Mouse (Mus musculus): ENCODE measurements at regions not wholly inside any gene's neighbourhood (a gene's known extent, or its start where the extent isn't known, plus 50 kb on each side); places are given as distances from the start of the nearest gene placed in this dataset.
A peak's percentile ranks its signal among the peaks of the same experiment; 100 is the strongest.

GRCm38 (mm10) chr3:66515773-66516406 lies 219.3 kb upstream of the Veph1 start:
- H3K4me1 ChIP-seq (ENCODE audit: control insufficient read depth, insufficient read depth) = no peaks in the 10 kb centered on the region
- H3K4me3 ChIP-seq (ENCODE audit: low read depth, low read length) = no peak overlapping the region
- H3K9me3 ChIP-seq (replicated peaks; ENCODE audit: control insufficient read depth, low read length) = no peaks in the 10 kb centered on the region
- no peak overlapping the region for H3K9ac ChIP-seq (replicated peaks; ENCODE audit: low read depth, low read length)
- H3K27me3 ChIP-seq (ENCODE audit: control insufficient read depth, insufficient read depth, low read length) = no peaks in the 10 kb centered on the region
- no peak overlapping the region for H3K4me2 ChIP-seq (ENCODE audit: low read depth, low read length)
- peak; percentile 61 for DNase-seq (ENCODE audit: low spot score)
- peak overlapping the region; percentile 60 for H3K27ac ChIP-seq (ENCODE audit: low read depth)
- WGBS = 28% methylated on average over 6 of the region's 6 CpGs
- peak; percentile 53 for ATAC-seq (ENCODE audit: insufficient read depth, low read depth)
- TF ChIP-seq EP300 (IDR thresholded peaks at IDR 0.05; ENCODE audit: low read depth) (no peak), CTCF (IDR thresholded peaks at IDR 0.05; ENCODE audit: low read depth) (no peak)
- no peaks in the 10 kb centered on the region for H3K36me3 ChIP-seq (replicated peaks; ENCODE audit: control insufficient read depth, insufficient read depth, low read length)

GRCm38 (mm10) chr3:66514587-66514986 lies 217.9 kb upstream of the Veph1 start:
- no peak for TF ChIP-seq EP300 (IDR thresholded peaks at IDR 0.05; ENCODE audit: low read depth)
- TF ChIP-seq CTCF (IDR thresholded peaks at IDR 0.05; ENCODE audit: low read depth) = no peak
- no peak overlapping the region for H3K9ac ChIP-seq (replicated peaks; ENCODE audit: low read depth, low read length)

GRCm38 (mm10) chr3:66512408-66512807 lies 215.8 kb upstream of the Veph1 start:
- Histone ChIP-seq H3K9ac (replicated peaks; ENCODE audit: low read depth, low read length) (no peak overlapping the region), H3K36me3 (replicated peaks; ENCODE audit: control insufficient read depth, insufficient read depth, low read length) (no peaks in the 10 kb centered on the region), H3K4me3 (ENCODE audit: low read depth, low read length) (no peak overlapping the region), H3K9me3 (replicated peaks; ENCODE audit: control insufficient read depth, low read length) (no peaks in the 10 kb centered on the region), H3K27me3 (ENCODE audit: control insufficient read depth, insufficient read depth, low read length) (no peaks in the 10 kb centered on the region), H3K4me2 (ENCODE audit: low read depth, low read length) (no peak overlapping the region), H3K4me1 (ENCODE audit: control insufficient read depth, insufficient read depth) (no peaks in the 10 kb centered on the region), H3K27ac (ENCODE audit: low read depth) (no peak overlapping the region)
- DNase-seq (ENCODE audit: low spot score) (no peak), ATAC-seq (ENCODE audit: insufficient read depth, low read depth) (no peak)
- TF ChIP-seq EP300 (IDR thresholded peaks at IDR 0.05; ENCODE audit: low read depth) (no peak), CTCF (IDR thresholded peaks at IDR 0.05; ENCODE audit: low read depth) (no peak)
- WGBS = 40% methylated on average over 1 of the region's 1 CpGs

More at GRCm38 (mm10) chr3:66514587-66514986, 217.9 kb upstream of the Veph1 start:
- H3K4me2 ChIP-seq (ENCODE audit: low read depth, low read length) = no peak overlapping the region
- no peak overlapping the region for H3K27ac ChIP-seq (ENCODE audit: low read depth)
- DNase-seq (ENCODE audit: low spot score) = no peak
- no peaks in the 10 kb centered on the region for H3K4me1 ChIP-seq (ENCODE audit: control insufficient read depth, insufficient read depth)
- H3K4me3 ChIP-seq (ENCODE audit: low read depth, low read length) = no peak overlapping the region
- ATAC-seq (ENCODE audit: insufficient read depth, low read depth) = no peak
- H3K36me3 ChIP-seq (replicated peaks; ENCODE audit: control insufficient read depth, insufficient read depth, low read length) = no peaks in the 10 kb centered on the region
- WGBS = 83% methylated on average over 8 of the region's 8 CpGs
- no peaks in the 10 kb centered on the region for H3K9me3 ChIP-seq (replicated peaks; ENCODE audit: control insufficient read depth, low read length)
- H3K27me3 ChIP-seq (ENCODE audit: control insufficient read depth, insufficient read depth, low read length) = no peaks in the 10 kb centered on the region

GRCm38 (mm10) chr3:66510455-66510854 lies 213.8 kb upstream of the Veph1 start:
- Histone ChIP-seq H3K4me3 (ENCODE audit: low read depth, low read length) (no peak overlapping the region), H3K36me3 (replicated peaks; ENCODE audit: control insufficient read depth, insufficient read depth, low read length) (no peaks in the 10 kb centered on the region), H3K9me3 (replicated peaks; ENCODE audit: control insufficient read depth, low read length) (no peaks in the 10 kb centered on the region), H3K27me3 (ENCODE audit: control insufficient read depth, insufficient read depth, low read length) (no peaks in the 10 kb centered on the region), H3K27ac (ENCODE audit: low read depth) (no peak overlapping the region), H3K9ac (replicated peaks; ENCODE audit: low read depth, low read length) (no peak overlapping the region), H3K4me1 (ENCODE audit: control insufficient read depth, insufficient read depth) (no peaks in the 10 kb centered on the region), H3K4me2 (ENCODE audit: low read depth, low read length) (no peak overlapping the region)
- WGBS = 67% methylated on average over 4 of the region's 4 CpGs
- DNase-seq (ENCODE audit: low spot score) = no peak
- TF ChIP-seq EP300 (IDR thresholded peaks at IDR 0.05; ENCODE audit: low read depth) (no peak), CTCF (IDR thresholded peaks at IDR 0.05; ENCODE audit: low read depth) (no peak)
- ATAC-seq (ENCODE audit: insufficient read depth, low read depth) = no peak

- ATAC-seq (ENCODE audit: insufficient read depth, low read depth) (no peak), DNase-seq (ENCODE audit: low spot score) (no peak)
- no peak overlapping the region for H3K9ac ChIP-seq (replicated peaks; ENCODE audit: low read depth, low read length)
- H3K4me1 ChIP-seq (ENCODE audit: control insufficient read depth, insufficient read depth) = no peaks in the 10 kb centered on the region
- H3K27ac ChIP-seq (ENCODE audit: low read depth) = no peak overlapping the region
- no peaks in the 10 kb centered on the region for H3K27me3 ChIP-seq (ENCODE audit: control insufficient read depth, insufficient read depth, low read length)
- H3K9me3 ChIP-seq (replicated peaks; ENCODE audit: control insufficient read depth, low read length) = no peaks in the 10 kb centered on the region
- H3K4me2 ChIP-seq (ENCODE audit: low read depth, low read length) = no peak overlapping the region
- no peak overlapping the region for H3K4me3 ChIP-seq (ENCODE audit: low read depth, low read length)
- no peaks in the 10 kb centered on the region for H3K36me3 ChIP-seq (replicated peaks; ENCODE audit: control insufficient read depth, insufficient read depth, low read length)
- TF ChIP-seq EP300 (IDR thresholded peaks at IDR 0.05; ENCODE audit: low read depth) (no peak), CTCF (IDR thresholded peaks at IDR 0.05; ENCODE audit: low read depth) (no peak)
Measured at GRCm38 (mm10) chr3:66506125-66506524, 209.5 kb upstream of the Veph1 start.

GRCm38 (mm10) chr3:66505476-66506076 lies 208.9 kb upstream of the Veph1 start:
- TF ChIP-seq CTCF (IDR thresholded peaks at IDR 0.05; ENCODE audit: low read depth) = no peak
- no peak for TF ChIP-seq EP300 (IDR thresholded peaks at IDR 0.05; ENCODE audit: low read depth)
- WGBS = 57% methylated on average over 6 of the region's 6 CpGs
- no peak overlapping the region for H3K27ac ChIP-seq (ENCODE audit: low read depth)

More at GRCm38 (mm10) chr3:66505476-66506076, 208.9 kb upstream of the Veph1 start:
- no peak overlapping the region for H3K4me3 ChIP-seq (ENCODE audit: low read depth, low read length)
- no peaks in the 10 kb centered on the region for H3K9me3 ChIP-seq (replicated peaks; ENCODE audit: control insufficient read depth, low read length)
- ATAC-seq (ENCODE audit: insufficient read depth, low read depth) (no peak), DNase-seq (ENCODE audit: low spot score) (no peak)
- H3K36me3 ChIP-seq (replicated peaks; ENCODE audit: control insufficient read depth, insufficient read depth, low read length) = no peaks in the 10 kb centered on the region
- no peak overlapping the region for H3K9ac ChIP-seq (replicated peaks; ENCODE audit: low read depth, low read length)
- H3K4me2 ChIP-seq (ENCODE audit: low read depth, low read length) = no peak overlapping the region
- H3K4me1 ChIP-seq (ENCODE audit: control insufficient read depth, insufficient read depth) = no peaks in the 10 kb centered on the region
- no peaks in the 10 kb centered on the region for H3K27me3 ChIP-seq (ENCODE audit: control insufficient read depth, insufficient read depth, low read length)

Data from heart, postnatal 0 days (tissue).